Mouse (Mus musculus): Measurements from ENCODE around the gene Zfp1. TPM values are rescaled to one million over a fixed set of nuclear protein-coding genes. Genes with fewer than 3 reads are reported as not detected.

The Zfp1 gene
- polyA plus RNA-seq, 1 experiment from 2014 or later = 24.4 TPM

DNA sequence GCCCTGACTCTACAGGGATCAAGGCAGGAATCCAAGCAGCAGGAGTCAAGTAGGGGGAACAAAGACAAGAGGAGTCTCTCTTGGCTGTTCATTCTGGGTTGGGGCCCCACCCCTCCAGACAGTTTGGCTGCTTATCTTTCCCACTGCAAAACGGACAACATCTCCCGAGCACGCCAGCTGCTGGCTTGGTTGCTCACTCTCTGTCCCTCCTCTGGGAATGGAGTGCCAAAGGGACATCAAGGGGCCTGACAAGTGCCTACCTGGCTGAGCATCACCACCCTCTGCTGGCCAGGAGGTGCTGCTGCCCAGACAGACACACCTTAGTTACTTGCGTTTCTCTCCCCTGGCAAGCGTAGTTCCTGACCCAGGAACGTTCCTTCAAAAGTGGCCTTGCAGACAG lies 74.7 kb downstream of the Zfp1 start:
- no peak overlapping the region for H3K4me3 ChIP-seq
- H3K9me3 ChIP-seq = no peaks in the 10 kb centered on the region
- H3K9ac ChIP-seq = no peak overlapping the region
- peak overlapping the region; percentile 95 for H3K27ac ChIP-seq
- peaks cover 34% of the 10 kb centered on the region for H3K4me1 ChIP-seq
- ATAC-seq (ENCODE audit: insufficient number of reproducible peaks, low FRiP score, low TSS enrichment, low read depth) = no peak
- no peaks in the 10 kb centered on the region for H3K27me3 ChIP-seq
- H3K36me3 ChIP-seq = peaks cover 55% of the 10 kb centered on the region
- no peak overlapping the region for H3K4me2 ChIP-seq
- WGBS = 65% methylated on average over 6 of the region's 6 CpGs

DNA sequence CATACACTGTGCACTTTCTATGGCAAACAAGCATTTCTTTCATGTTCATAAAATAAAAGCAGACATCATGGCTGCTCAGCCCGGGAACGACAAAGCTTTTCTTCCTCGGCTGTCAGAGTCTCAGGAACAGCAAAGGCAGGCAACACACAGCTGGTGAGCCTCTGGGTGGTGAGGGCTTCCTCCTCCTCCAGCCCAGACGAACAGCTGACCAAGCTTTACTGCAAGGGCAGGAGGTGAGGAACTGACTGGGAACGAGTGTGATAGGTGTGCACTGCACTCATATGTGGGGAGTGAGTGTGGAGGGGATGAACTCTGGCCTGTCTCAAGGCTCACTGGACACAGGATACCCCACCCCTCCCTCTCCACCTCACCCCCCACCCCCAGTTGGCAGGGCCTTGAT lies 75.7 kb downstream of the Zfp1 start:
- no peak for ATAC-seq (ENCODE audit: insufficient number of reproducible peaks, low FRiP score, low TSS enrichment, low read depth)
- Histone ChIP-seq H3K9me3 (no peaks in the 10 kb centered on the region), H3K27me3 (no peaks in the 10 kb centered on the region), H3K4me3 (no peak overlapping the region), H3K36me3 (peaks cover 45% of the 10 kb centered on the region), H3K9ac (no peak overlapping the region), H3K4me2 (no peak overlapping the region), H3K4me1 (peaks cover 34% of the 10 kb centered on the region), H3K27ac (no peak overlapping the region)
- 60% methylated on average over 5 of the region's 5 CpGs for WGBS

- Histone ChIP-seq H3K4me3 (no peak overlapping the region), H3K27me3 (no peaks in the 10 kb centered on the region), H3K27ac (no peak overlapping the region), H3K4me1 (peaks cover 38% of the 10 kb centered on the region), H3K36me3 (peaks cover 33% of the 10 kb centered on the region), H3K9ac (no peak overlapping the region), H3K9me3 (no peaks in the 10 kb centered on the region), H3K4me2 (no peak overlapping the region)
- 46% methylated on average over 4 of the region's 4 CpGs for WGBS
- ATAC-seq (ENCODE audit: insufficient number of reproducible peaks, low FRiP score, low TSS enrichment, low read depth) = no peak
These were observed 76.9 kb downstream of the Zfp1 start for GRCm38 (mm10) chr8:111720115-111720544.

Small RNA genes lying within 50 kb of the gene (microRNA-seq; reads per million reads assigned to microRNA genes)
- gene Mir7076 = not detected

Other genes with a start within 250 kb of the Zfp1 start
- gene Fa2h, start 249.6 kb upstream of the Zfp1 start, polyA plus RNA-seq (2015; fragmentation: Nextera tagmentation; extraction: Ambion mirVana) = 0.12 TPM in 2 replicates
- gene Wdr59, start 121.3 kb upstream of the Zfp1 start, polyA plus RNA-seq (2015; fragmentation: Nextera tagmentation; extraction: Ambion mirVana) = 5.6 and 6.2 TPM in 2 replicates
- 21.9 and 28.4 TPM in 2 replicates for gene Znrf1, start 107.3 kb upstream of the Zfp1 start, polyA plus RNA-seq (2015; fragmentation: Nextera tagmentation; extraction: Ambion mirVana)
- gene Ldhd, start 13.0 kb upstream of the Zfp1 start, polyA plus RNA-seq (2015; fragmentation: Nextera tagmentation; extraction: Ambion mirVana) = 1.0 and 1.1 TPM in 2 replicates
- gene Ctrb1, start 47.6 kb downstream of the Zfp1 start, polyA plus RNA-seq (2015; fragmentation: Nextera tagmentation; extraction: Ambion mirVana) = 0.28 and 1.6 TPM in 2 replicates
- 35.3 and 35.4 TPM in 2 replicates for gene Bcar1, start 100.4 kb downstream of the Zfp1 start, polyA plus RNA-seq (2015; fragmentation: Nextera tagmentation; extraction: Ambion mirVana)
- 225 and 232 TPM in 2 replicates for gene Cfdp1, start 210.9 kb downstream of the Zfp1 start, polyA plus RNA-seq (2015; fragmentation: Nextera tagmentation; extraction: Ambion mirVana)
- 6.9 and 8.0 TPM in 2 replicates for gene Tmem170, start 233.3 kb downstream of the Zfp1 start, polyA plus RNA-seq (2015; fragmentation: Nextera tagmentation; extraction: Ambion mirVana)

All from limb, embryonic 15.5 days (tissue).